Mouse (Mus musculus) CH12.LX (cell line): ENCODE results near the gene Gm49416. TPM values are rescaled to one million over a fixed set of nuclear protein-coding genes. Genes with fewer than 3 reads are reported as not detected.

ENCODE experiments used
- DNase-seq: peaks from one replicate; pipeline ENCODE4 v3.0.0-alpha.2; 2013; ENCODE audit errors: extremely low read depth
- H3K27ac ChIP-seq: 2 replicates; pipeline ENCODE4 v1.5.1; 2012; ENCODE audit warnings: low read depth, mild to moderate bottlenecking, control low read depth, moderate library complexity; ENCODE audit not compliant: insufficient read depth
- H3K27me3 ChIP-seq: replicated peaks from 2 replicates; pipeline ENCODE3; 2012; ENCODE audit warnings: inconsistent platforms
- H3K36me3 ChIP-seq, 2 experiments: replicated peaks in 1 of 2; 2 replicates each; pipeline versions ENCODE3 to v1.6.1; 2012; ENCODE audit warnings: inconsistent platforms in 1 of 2, low read length in 1 of 2, mild to moderate bottlenecking in 1 of 2, mixed read lengths in 1 of 2, moderate library complexity in 1 of 2; ENCODE audit not compliant: control insufficient read depth in 1 of 2, insufficient read depth in 1 of 2
- H3K4me1 ChIP-seq, 2 experiments: 2 replicates each; pipeline ENCODE4 v1.6.1; 2012; ENCODE audit warnings: inconsistent platforms in 1 of 2, moderate library complexity in 1 of 2; ENCODE audit not compliant: insufficient read depth in 2 of 2, control insufficient read depth in 1 of 2
- H3K4me2 ChIP-seq: 2 replicates; pipeline ENCODE4 v1.6.1; 2012; ENCODE audit warnings: low read depth, mild to moderate bottlenecking, control low read depth; ENCODE audit not compliant: poor library complexity, insufficient read depth, severe bottlenecking
- H3K4me3 ChIP-seq, 3 experiments: fragments of 150-350 bp in 1 of 3; sonication (generic) in 1 of 3; replicated peaks in 1 of 3; 2 replicates each; pipeline versions ENCODE3 to v1.5.1; 2011 to 2012; ENCODE audit warnings: low read depth in 2 of 3, low read length in 2 of 3, mild to moderate bottlenecking in 2 of 3, moderate library complexity in 2 of 3, control low read depth in 1 of 3, improper control_type of control experiment in 1 of 3, inconsistent platforms in 1 of 3, mixed read lengths in 1 of 3; ENCODE audit not compliant: poor library complexity in 1 of 3
- H3K79me2 ChIP-seq: replicated peaks from 2 replicates; pipeline ENCODE4 v1.6.1; 2012; ENCODE audit warnings: mild to moderate bottlenecking, moderate library complexity; ENCODE audit not compliant: control insufficient read depth, poor library complexity, insufficient read depth, severe bottlenecking; ENCODE audit errors: extremely low read depth
- H3K9ac ChIP-seq: 2 replicates; pipeline ENCODE4 v1.6.1; 2012; ENCODE audit warnings: low read depth, mild to moderate bottlenecking, control low read depth, moderate library complexity; ENCODE audit not compliant: insufficient read depth
- H3K9me3 ChIP-seq: replicated peaks from 2 replicates; pipeline ENCODE3; 2012; ENCODE audit warnings: low read length, inconsistent platforms, mixed read lengths
- CHD2 ChIP-seq: IDR thresholded peaks from 2 replicates; pipeline ENCODE4 v1.6.1; 2011; ENCODE audit warnings: low read length, improper control_type of control experiment
- ETS1 ChIP-seq: conservative IDR thresholded peaks from 2 replicates; pipeline ENCODE4 v1.6.1; 2012; ENCODE audit warnings: low read depth, mild to moderate bottlenecking, inconsistent platforms, low read length, improper control_type of control experiment, moderate library complexity
- IRF4 ChIP-seq: IDR thresholded peaks from 2 replicates; pipeline ENCODE4 v1.6.1; 2014; ENCODE audit warnings: low read depth, mild to moderate bottlenecking, inconsistent platforms, low read length, improper control_type of control experiment
- JUN ChIP-seq: IDR thresholded peaks from 2 replicates; pipeline ENCODE4 v1.6.1; 2011; ENCODE audit warnings: low read depth, mild to moderate bottlenecking, low read length, improper control_type of control experiment, moderate library complexity; ENCODE audit not compliant: insufficient read depth
- JUND ChIP-seq: conservative IDR thresholded peaks from 2 replicates; pipeline ENCODE4 v1.6.1; 2011; ENCODE audit warnings: low read depth, low read length, improper control_type of control experiment
- KAT2A ChIP-seq: IDR thresholded peaks from 2 replicates; pipeline ENCODE4 v1.6.1; 2012; ENCODE audit warnings: low read length, improper control_type of control experiment, inconsistent platforms; ENCODE audit not compliant: insufficient replicate concordance
- MXI1 ChIP-seq: IDR thresholded peaks from 2 replicates; pipeline ENCODE4 v1.6.1; 2011; ENCODE audit warnings: mild to moderate bottlenecking, low read depth, low read length, improper control_type of control experiment
- MYC ChIP-seq: IDR thresholded peaks from 2 replicates; pipeline ENCODE4 v1.6.1; 2011; ENCODE audit warnings: low read depth, mild to moderate bottlenecking, improper control_type of control experiment, low read length
- POLR2AphosphoS2 ChIP-seq: IDR thresholded peaks from 2 replicates; pipeline ENCODE4 v1.6.1; 2011; ENCODE audit warnings: low read depth, low read length, improper control_type of control experiment
- RCOR1 ChIP-seq: conservative IDR thresholded peaks from 2 replicates; pipeline ENCODE4 v1.6.1; 2012; ENCODE audit warnings: low read depth, mild to moderate bottlenecking, inconsistent platforms, low read length, improper control_type of control experiment
- TCF12 ChIP-seq: IDR thresholded peaks from 2 replicates; pipeline ENCODE4 v1.6.1; 2014; ENCODE audit warnings: low read depth, mild to moderate bottlenecking, inconsistent platforms, low read length, improper control_type of control experiment
- USF2 ChIP-seq: conservative IDR thresholded peaks from 2 replicates; pipeline ENCODE4 v1.6.1; 2011; ENCODE audit warnings: low read depth, low read length, improper control_type of control experiment
- dilution Hi-C: fragments of 300-500 bp; cut with MboI; formaldehyde crosslinking; loops from 2 replicates; pipeline ENCODE4 v1.14.3; 2020; ENCODE audit warnings: low sequenced_read_pairs; ENCODE audit not compliant: extremely low pct_unique_long_range_greater_than_20kb, extremely low pct_ligation_motif_present
- in situ Hi-C: fragments of 300-500 bp; cut with MboI; formaldehyde crosslinking; loops from 3 replicates; pipeline ENCODE4 v1.14.3; 2019; ENCODE audit warnings: low sequenced_read_pairs, low pct_ligation_motif_present, low pct_unique_long_range_greater_than_20kb, mixed read lengths
- polyA plus RNA-seq: library from polyadenylated mRNA; unstranded; fragments of >175 nt; gene quantifications from 2 replicates; pipeline ENCODE4 v1.2.1, GENCODE M21; 2012; ENCODE audit warnings: low read depth; ENCODE audit not compliant: insufficient read length
- total RNA-seq, 2 experiments: library from RNA; depleted of rRNA; stranded (reverse); fragments of 300-350 nt in 1 of 2; fragments of >200 nt in 1 of 2; gene quantifications; 2 replicates each; pipeline ENCODE4 v1.2.3; 2012 to 2014

Gene Gm49416
- total and polyA plus RNA-seq, 3 experiments, result 11.1 TPM; not detected in 2

GRCm38 (mm10) chr19:8936736-8937135, 48.0 kb downstream of the Gm49416 start:
- no peak for DNase-seq
- H3K27ac ChIP-seq, result no peak overlapping the region
- no peak overlapping the region for H3K9ac ChIP-seq
- peaks cover 58 to 84% of the 10 kb centered on the region in 2 experiments for H3K36me3 ChIP-seq
- TF ChIP-seq POLR2AphosphoS2 (no peak), JUN (no peak), RCOR1 (no peak), MXI1 (no peak), TCF12 (no peak), IRF4 (no peak), MYC (no peak), USF2 (no peak), ETS1 (no peak), JUND (no peak), KAT2A (no peak), CHD2 (no peak)
- TF ChIP-seq, all 38 proteins: peak for 0
- dilution Hi-C loops, result no loop called here
- H3K9me3 ChIP-seq, result no peaks in the 10 kb centered on the region
- no peak overlapping the region for H3K4me2 ChIP-seq
- no peaks in the 10 kb centered on the region; the same call in 1 of the 2 replicates for H3K79me2 ChIP-seq
- no peaks in the 10 kb centered on the region for H3K27me3 ChIP-seq
- in situ Hi-C loops, result loop anchor here (5.0 kb wide), 1 partner anchor 39 kb away; the partner anchor contains the start of gene Ganab
- peaks cover 11 to 24% of the 10 kb centered on the region in 2 experiments for H3K4me1 ChIP-seq
- H3K4me3 ChIP-seq, result no peak overlapping the region

- peak; percentile 11; the same call in 1 of the 2 replicates for TF ChIP-seq MXI1
- no peak for TF ChIP-seq TCF12
- TF ChIP-seq, all 38 proteins: peak for 1
- Histone ChIP-seq H3K4me1 (peaks cover 16 to 48% of the 10 kb centered on the region in 2 experiments), H3K9me3 (no peaks in the 10 kb centered on the region), H3K4me3 (peak overlapping the region in 2 of 3 experiments; percentile 45 to 95), H3K4me2 (peak overlapping the region; percentile 88), H3K27me3 (no peaks in the 10 kb centered on the region), H3K27ac (peak overlapping the region; percentile 99), H3K9ac (peak overlapping the region; percentile 72), H3K79me2 (peaks cover 36% of the 10 kb centered on the region), H3K36me3 (peaks cover 55 to 75% of the 10 kb centered on the region in 2 experiments)
- dilution Hi-C loops (no loop called here), in situ Hi-C loops (no loop called here)
- no peak for DNase-seq
Observed at GRCm38 (mm10) chr19:8940526-8941133, 51.9 kb downstream of the Gm49416 start.
